In genomic region chr4:131997476-131997875, GRCm38 (mm10) we compare ENCODE assay signal across 14 mouse cellular contexts.
A peak's percentile ranks its signal among the peaks of the same experiment; 100 is the strongest.
DNase-seq lines count a peak whose midpoint lies in the region; ATAC-seq and TF ChIP-seq lines count a peak whose summit lies in the region.
"Had no signal": no experiment of that assay in that cellular context is flagged by ENCODE, and none has a peak within 500 bp of the region (broad histone marks: within the 10 kb centered on the region; RNA-seq: fewer than 3 reads in every experiment).

No protein-coding gene starts in this region.

- peaks cover 19% of the 10 kb centered on the region for H3K36me3 ChIP-seq in heart, postnatal 0 days (replicated peaks; ENCODE audit: control insufficient read depth, insufficient read depth, low read length)

- no peaks in the 10 kb centered on the region for H3K4me1 ChIP-seq in heart, postnatal 0 days (ENCODE audit: control insufficient read depth, insufficient read depth)
- H3K4me1 ChIP-seq: embryonic facial prominence, embryonic 15.5 days had no signal

- TF ChIP-seq CTCF in heart, postnatal 0 days (IDR thresholded peaks at IDR 0.05; ENCODE audit: low read depth), result no peak

- H3K4me3 ChIP-seq in heart, postnatal 0 days (ENCODE audit: low read depth, low read length), result 0 out of 2 replicates have a peak overlapping the region, but pooled peaks have one; percentile 5
- H3K4me3 ChIP-seq: embryonic facial prominence, embryonic 15.5 days; myocyte had no signal

- no peak for ATAC-seq in heart, postnatal 0 days (ENCODE audit: insufficient read depth, low read depth)
- ATAC-seq: activated CD4-positive, CD25-positive, alpha-beta regulatory T cell, adult 4 months; forebrain, embryonic 14.5 days; intestine, embryonic 16.5 days had no signal

- peak overlapping the region; percentile 22; the same call in 1 of the 2 replicates for H3K4me2 ChIP-seq in heart, postnatal 0 days (ENCODE audit: low read depth, low read length)
- H3K4me2 ChIP-seq: embryonic facial prominence, embryonic 15.5 days; liver, embryonic 11.5 days had no signal

- peak; percentile 87 for DNase-seq in heart, adult 11 months
- no peak for DNase-seq in heart, postnatal 25 days (ENCODE audit: low spot score)
- DNase-seq in layer of hippocampus, adult 9-11 months, result peak; percentile 8
- DNase-seq in layer of hippocampus, adult 11-12 months (ENCODE audit: low spot score), result no peak
- DNase-seq in heart, postnatal 0 days (ENCODE audit: low spot score), result no peak
- peak; percentile 16 to 68 for DNase-seq in right cerebral cortex, postnatal 36 days (ENCODE audit: low spot score in 2 of 2)
- no peak for DNase-seq in ovary, postnatal 14 days (ENCODE audit: low spot score)
- DNase-seq: gastrocnemius, postnatal 14 days had no signal

- H3K27me3 ChIP-seq in heart, postnatal 0 days (ENCODE audit: control insufficient read depth, insufficient read depth, low read length), result no peaks in the 10 kb centered on the region
- H3K27me3 ChIP-seq: embryonic facial prominence, embryonic 15.5 days had no signal

- no peaks in the 10 kb centered on the region for H3K9me3 ChIP-seq in heart, postnatal 0 days (replicated peaks; ENCODE audit: control insufficient read depth, low read length)
- H3K9me3 ChIP-seq: embryonic facial prominence, embryonic 15.5 days had no signal

- H3K9ac ChIP-seq in heart, postnatal 0 days (replicated peaks; ENCODE audit: low read depth, low read length), result 0 out of 2 replicates have a peak overlapping the region, but pooled peaks have one; percentile 4
- H3K9ac ChIP-seq: embryonic facial prominence, embryonic 15.5 days had no signal

- 73% methylated on average over 5 of the region's 5 CpGs for WGBS in heart, postnatal 0 days

- H3K27ac ChIP-seq in heart, postnatal 0 days (ENCODE audit: low read depth), result no peak overlapping the region
- H3K27ac ChIP-seq: embryonic facial prominence, embryonic 15.5 days had no signal

- intact Hi-C loops in heart, postnatal 25 days (cut with DNase I), result no loop called here

- no peak for TF ChIP-seq EP300 in heart, postnatal 0 days (IDR thresholded peaks at IDR 0.05; ENCODE audit: low read depth)

Comparison
In these comparisons a context has a peak if more than half of its experiments do, and no peak if none do; other contexts are left out.
1. DNase-seq: peak in heart, adult 11 months (single experiment), layer of hippocampus, adult 9-11 months (single experiment) and right cerebral cortex, postnatal 36 days (2 of 2); none in heart, postnatal 25 days (single experiment), layer of hippocampus, adult 11-12 months (single experiment), heart, postnatal 0 days (single experiment) and ovary, postnatal 14 days (single experiment).